Mouse (Mus musculus) heart, embryonic 14.5 days (tissue): Measurements from ENCODE around the gene Hist1h2bh. TPM values are rescaled to one million over a fixed set of nuclear protein-coding genes. Genes with fewer than 3 reads are reported as not detected.
"Not testable (repeated sequence)": the region's sequence is repeated elsewhere in the genome, so short reads cannot be mapped to it uniquely, and the experiment has no call there.

Experiments used
- ATAC-seq: fragments of 200-750 bp; cut with Nextera tagmentation; 2 replicates; pipeline ENCODE4 v1.8.0; 2017; ENCODE audit warnings: low read depth, moderate TSS enrichment; ENCODE audit not compliant: insufficient number of reproducible peaks, insufficient read depth, low FRiP score
- H3K27ac ChIP-seq, 2 experiments: fragments of 200-500 bp in 1 of 2; fragments of 300-500 bp in 1 of 2; sonication (generic) in 1 of 2; replicated peaks in 1 of 2; 2 replicates each; pipeline ENCODE4 v1.5.1; 2012 to 2014; ENCODE audit warnings: low read depth in 2 of 2, low read length in 2 of 2, control low read depth in 1 of 2, mild to moderate bottlenecking in 1 of 2, mixed read lengths in 1 of 2; ENCODE audit not compliant: control insufficient read depth in 1 of 2, insufficient read depth in 1 of 2
- H3K27me3 ChIP-seq: fragments of 300-500 bp; sonication (generic); 2 replicates; pipeline ENCODE4 v1.6.1; 2014; ENCODE audit warnings: mild to moderate bottlenecking, low read length, control low read depth; ENCODE audit not compliant: control insufficient read depth, insufficient read depth
- H3K36me3 ChIP-seq: fragments of 300-500 bp; sonication (generic); 2 replicates; pipeline ENCODE4 v1.6.1; 2014; ENCODE audit warnings: mild to moderate bottlenecking, control low read depth, low read length, mixed read lengths; ENCODE audit not compliant: control insufficient read depth, insufficient read depth
- H3K4me1 ChIP-seq, 2 experiments: fragments of 200-500 bp in 1 of 2; fragments of 300-500 bp in 1 of 2; sonication (generic) in 1 of 2; 2 replicates each; pipeline ENCODE4 v1.6.1; 2012 to 2014; ENCODE audit warnings: low read length in 2 of 2, control low read depth in 1 of 2, mixed read lengths in 1 of 2; ENCODE audit not compliant: control insufficient read depth in 2 of 2, insufficient read depth in 2 of 2
- H3K4me2 ChIP-seq: fragments of 300-500 bp; sonication (generic); 2 replicates; pipeline ENCODE4 v1.6.1; 2014; ENCODE audit warnings: mild to moderate bottlenecking, low read length
- H3K4me3 ChIP-seq, 2 experiments: fragments of 200-500 bp in 1 of 2; fragments of 300-500 bp in 1 of 2; sonication (generic) in 1 of 2; 2 replicates each; pipeline ENCODE4 v1.5.1; 2012 to 2014; ENCODE audit warnings: low read length in 2 of 2, mild to moderate bottlenecking in 2 of 2, control low read depth in 1 of 2, low read depth in 1 of 2, moderate library complexity in 1 of 2; ENCODE audit not compliant: control insufficient read depth in 1 of 2, insufficient read depth in 1 of 2
- H3K9ac ChIP-seq: fragments of 300-500 bp; sonication (generic); 2 replicates; pipeline ENCODE4 v1.6.1; 2014; ENCODE audit warnings: mild to moderate bottlenecking, low read length
- H3K9me3 ChIP-seq: fragments of 300-500 bp; sonication (generic); 2 replicates; pipeline ENCODE4 v1.6.1; 2016; ENCODE audit warnings: low read length, control low read depth; ENCODE audit not compliant: control insufficient read depth
- WGBS: fragments of 180-500 bp; shearing (Covaris S2); extraction: QIAGEN DNeasy Blood & Tissue Kit; methylation state at CpG from one replicate; pipeline ENCODE4 v1.1.7; 2014; 5-methylcytosine and 5-hydroxymethylcytosine counted together
- polyA plus RNA-seq: library from polyadenylated mRNA; unstranded; fragments of >200 nt; fragmentation: Nextera tagmentation; extraction: Ambion mirVana; gene quantifications from 2 replicates; pipeline ENCODE4 v1.2.1, GENCODE M21; 2014

Gene Hist1h2bh
- polyA plus RNA-seq, 1 experiment from 2014 or later, result 0.65 TPM

GRCm38 (mm10) chr13:23562699-23563462, 19.7 kb upstream of the Hist1h2bh start:
- Histone ChIP-seq H3K27me3 (no peaks in the 10 kb centered on the region), H3K36me3 (no peaks in the 10 kb centered on the region), H3K9ac (peak overlapping the region; percentile 57), H3K27ac (peak overlapping the region; percentile 89 to 99), H3K4me3 (peak overlapping the region; percentile 40 to 44), H3K9me3 (no peaks in the 10 kb centered on the region), H3K4me2 (peak overlapping the region; percentile 74), H3K4me1 (no peaks in the 10 kb centered on the region)
- WGBS, result 3% methylated on average over 18 of the region's 18 CpGs
- peak; percentile 29; the same call in 1 of the 2 replicates for ATAC-seq

GRCm38 (mm10) chr13:23561883-23562659, 18.9 kb upstream of the Hist1h2bh start, which contains the start of gene Hist1h3e:
TSS of gene Hist1h3e (minus strand) at chr13:23562369.
- WGBS, result under 1% methylated on average over 44 of the region's 67 CpGs
- H3K36me3 ChIP-seq, result not testable (repeated sequence)
- peak within 1 kb of the TSS; percentile 89 to 99 for H3K27ac ChIP-seq

GRCm38 (mm10) chr13:23561531-23561882, 18.3 kb upstream of the Hist1h2bh start:
- Histone ChIP-seq H3K9ac (peak overlapping the region; percentile 71; the same call in 1 of the 2 replicates), H3K27ac (peak overlapping the region in 1 of 2 experiments; percentile 99; a peak in 2 of 4 replicates), H3K4me2 (peak overlapping the region; percentile 74), H3K4me3 (peak overlapping the region; percentile 44 to 56; a peak in 2 of 4 replicates)
- not testable (repeated sequence) for ATAC-seq, H3K9me3 ChIP-seq, H3K4me1 ChIP-seq, H3K36me3 ChIP-seq, H3K27me3 ChIP-seq
- WGBS, result 0% methylated on average over 2 of the region's 5 CpGs

More at GRCm38 (mm10) chr13:23561883-23562659, 18.9 kb upstream of the Hist1h2bh start, which contains the start of gene Hist1h3e:
- H3K9me3 ChIP-seq, H3K4me1 ChIP-seq, H3K27me3 ChIP-seq: not testable (repeated sequence)
- peak within 1 kb of the TSS; percentile 44 to 56 for H3K4me3 ChIP-seq
- peak within 1 kb of the TSS; percentile 74 for H3K4me2 ChIP-seq
- ATAC-seq, result peak; percentile 87
- peak within 1 kb of the TSS; percentile 71 for H3K9ac ChIP-seq

DNA sequence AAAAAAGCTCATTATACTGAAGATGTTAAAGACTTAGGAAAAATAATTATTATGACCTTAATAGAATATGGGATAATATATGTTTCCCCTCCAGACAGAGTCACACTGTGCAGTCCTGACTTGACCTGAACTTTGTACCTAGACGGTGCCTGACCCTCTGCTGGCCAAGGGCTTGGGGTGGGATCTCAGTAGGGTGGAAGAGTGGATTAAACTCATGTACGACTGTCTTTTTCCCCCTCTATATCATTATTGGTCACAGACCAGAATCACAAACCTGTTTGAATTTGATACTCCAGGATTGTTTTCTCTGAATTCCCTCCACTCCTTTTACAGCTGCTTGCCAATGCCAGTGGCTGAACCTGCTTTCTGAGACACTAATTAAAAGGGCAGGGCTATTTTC, 17.5 kb upstream of the Hist1h2bh start:
- H3K4me3 ChIP-seq, H3K36me3 ChIP-seq, H3K27me3 ChIP-seq, H3K27ac ChIP-seq, H3K9ac ChIP-seq, ATAC-seq, H3K9me3 ChIP-seq, H3K4me2 ChIP-seq, H3K4me1 ChIP-seq: not testable (repeated sequence)
- 48% methylated on average over 2 of the region's 2 CpGs for WGBS

DNA sequence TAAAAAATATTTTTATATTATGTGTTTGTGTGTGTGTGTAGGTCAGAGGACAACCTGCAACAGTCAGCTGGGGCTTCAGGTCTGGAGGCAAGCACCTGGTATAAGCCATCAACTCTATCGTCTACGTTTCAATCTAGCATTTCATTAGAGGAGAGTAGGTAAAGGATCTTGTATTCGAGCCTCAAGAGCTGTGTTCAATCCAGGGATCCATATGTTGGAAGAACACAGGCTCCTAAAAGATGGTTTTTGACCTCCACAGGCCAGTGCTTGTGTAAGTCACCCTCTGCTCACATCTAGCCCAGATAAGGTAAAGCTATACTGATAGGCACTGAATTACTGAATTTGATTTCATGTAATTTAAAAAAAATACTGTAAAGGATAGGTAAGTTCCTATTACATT, 13.7 kb upstream of the Hist1h2bh start:
- Histone ChIP-seq H3K4me3 (no peak overlapping the region), H3K9me3 (no peaks in the 10 kb centered on the region), H3K4me2 (peak overlapping the region; percentile 85; the same call in 1 of the 2 replicates), H3K9ac (no peak overlapping the region), H3K27me3 (no peaks in the 10 kb centered on the region), H3K4me1 (peaks cover 0 to 8% of the 10 kb centered on the region in 2 experiments; a peak in 3 of 4 replicates), H3K27ac (peak overlapping the region in 1 of 2 experiments; percentile 98; a peak in 2 of 4 replicates), H3K36me3 (no peaks in the 10 kb centered on the region)
- no peak for ATAC-seq
- WGBS, result 65% methylated on average over 3 of the region's 3 CpGs

DNA sequence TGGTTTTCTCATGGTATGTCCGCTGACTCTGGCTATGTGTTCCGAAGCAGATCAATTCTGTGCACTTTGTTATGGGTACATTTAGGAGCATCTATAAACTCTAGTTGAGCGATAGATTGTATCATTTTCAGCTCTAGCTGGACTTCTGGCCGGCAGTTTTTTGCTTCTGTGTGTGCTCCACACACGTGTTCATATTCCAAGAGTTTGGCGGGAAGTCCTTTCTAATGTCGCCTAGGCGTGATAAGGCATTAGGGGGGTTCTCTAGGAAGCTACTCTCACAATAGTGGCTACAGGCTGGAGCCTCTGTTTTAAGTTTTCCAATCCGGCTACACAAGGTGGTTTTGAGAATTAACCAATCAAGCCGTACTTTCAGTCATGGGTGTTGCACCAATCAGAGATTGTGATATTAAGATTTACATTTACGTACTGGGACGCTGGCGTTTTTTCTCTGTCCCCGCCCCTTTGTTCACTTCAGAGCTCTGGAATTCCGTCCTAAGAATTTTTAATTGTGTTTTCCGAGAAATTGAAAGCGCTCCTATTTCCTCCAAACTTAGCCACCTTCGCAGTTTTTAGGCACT, 12.7 kb upstream of the Hist1h2bh start:
- Histone ChIP-seq H3K4me1 (peaks cover 0 to 8% of the 10 kb centered on the region in 2 experiments; a peak in 3 of 4 replicates), H3K9ac (peak overlapping the region; percentile 94), H3K9me3 (no peaks in the 10 kb centered on the region), H3K4me3 (peak overlapping the region; percentile 62 to 69), H3K4me2 (peak overlapping the region; percentile 85), H3K27me3 (no peaks in the 10 kb centered on the region), H3K27ac (peak overlapping the region; percentile 97 to 98), H3K36me3 (no peaks in the 10 kb centered on the region)
- ATAC-seq, result peak; percentile 78
- whole genome bisulfite sequencing, result under 1% methylated on average over 18 of the region's 18 CpGs
